ENCODE assay signal across 14 mouse cellular contexts in genomic region chr3:58318756-58319155, GRCm38 (mm10).
"Had no signal": no experiment of that assay in that cellular context is flagged by ENCODE, and none has a peak within 500 bp of the region (broad histone marks: within the 10 kb centered on the region; RNA-seq: fewer than 3 reads in every experiment).

No protein-coding gene starts in this region.

- H3K4me1 ChIP-seq: liver, embryonic 12.5 days; megakaryocyte, embryonic 14.5 days; midbrain, embryonic 15.5 days; neural tube, embryonic 13.5 days; stomach, embryonic 15.5 days had no signal

- ATAC-seq: intestine, embryonic 16.5 days; liver, embryonic 12.5 days; midbrain, embryonic 15.5 days had no signal

- H3K36me3 ChIP-seq: limb, embryonic 10.5 days; liver, embryonic 12.5 days; midbrain, embryonic 15.5 days; neural tube, embryonic 13.5 days; stomach, embryonic 15.5 days had no signal

- H3K27ac ChIP-seq: left cerebral cortex, adult 2 months; liver, embryonic 12.5 days; macrophage; midbrain, embryonic 15.5 days; neural tube, embryonic 13.5 days; stomach, embryonic 15.5 days had no signal

- H3K27me3 ChIP-seq: liver, embryonic 12.5 days; megakaryocyte, embryonic 14.5 days; midbrain, embryonic 15.5 days; neural tube, embryonic 13.5 days; stomach, embryonic 15.5 days had no signal

- H3K9ac ChIP-seq: liver, embryonic 12.5 days; lung, embryonic 14.5 days; midbrain, embryonic 15.5 days; neural tube, embryonic 13.5 days; stomach, embryonic 15.5 days had no signal

- H3K4me3 ChIP-seq: left cerebral cortex, adult 2 months; limb, embryonic 10.5 days; liver, embryonic 12.5 days; megakaryocyte, embryonic 14.5 days; midbrain, embryonic 15.5 days; neural tube, embryonic 13.5 days; stomach, embryonic 15.5 days had no signal

- H3K4me2 ChIP-seq: liver, embryonic 12.5 days; lung, embryonic 14.5 days; midbrain, embryonic 11.5 days; midbrain, embryonic 15.5 days; neural tube, embryonic 13.5 days; stomach, embryonic 15.5 days had no signal

- DNase-seq: lung, embryonic 14.5 days; lung, postnatal 14 days; right cerebral cortex, postnatal 14 days; thymus, postnatal 14 days had no signal

- H3K9me3 ChIP-seq: limb, embryonic 10.5 days; liver, embryonic 12.5 days; megakaryocyte, embryonic 14.5 days; midbrain, embryonic 15.5 days; neural tube, embryonic 13.5 days; stomach, embryonic 15.5 days had no signal
